In genomic region chr4:125486616-125487015, GRCm38 (mm10) we compare ENCODE assay signal across 10 mouse cellular contexts. TPM values are rescaled to one million over a fixed set of nuclear protein-coding genes. Genes with fewer than 3 reads are reported as not detected.
DNase-seq lines count a peak whose midpoint lies in the region; ATAC-seq and TF ChIP-seq lines count a peak whose summit lies in the region.
"Had no signal": no experiment of that assay in that cellular context is flagged by ENCODE, and none has a peak within 500 bp of the region (broad histone marks: within the 10 kb centered on the region; RNA-seq: fewer than 3 reads in every experiment).

No protein-coding gene starts in this region.

- WGBS in hindbrain, postnatal 0 days = 4% methylated on average over 13 of the region's 13 CpGs

- 0 out of 2 replicates have a peak, but pooled peaks have one; percentile 7 for ATAC-seq in hindbrain, postnatal 0 days
- no peak for ATAC-seq in erythroblast, adult 5-6 weeks (replicated peaks; ENCODE audit: low FRiP score, poor library complexity, severe bottlenecking)

- H3K36me3 ChIP-seq in hindbrain, postnatal 0 days (ENCODE audit: insufficient read depth, low read length) = no peaks in the 10 kb centered on the region
- H3K36me3 ChIP-seq: liver, embryonic 13.5 days had no signal

- peaks cover 15% of the 10 kb centered on the region for H3K27me3 ChIP-seq in hindbrain, postnatal 0 days (ENCODE audit: insufficient read depth, low read length)

- H3K4me2 ChIP-seq in hindbrain, postnatal 0 days (ENCODE audit: low read depth, low read length) = 0 out of 2 replicates have a peak overlapping the region, but pooled peaks have one; percentile 66
- H3K4me2 ChIP-seq: liver, embryonic 13.5 days had no signal

- H3K27ac ChIP-seq in hindbrain, postnatal 0 days = peak overlapping the region; percentile 48
- H3K27ac ChIP-seq: liver, embryonic 13.5 days had no signal

- TF ChIP-seq CTCF in hindbrain, postnatal 0 days (IDR thresholded peaks at IDR 0.05; ENCODE audit: low read depth) = peak; percentile 66

- peak overlapping the region; percentile 17; the same call in 1 of the 2 replicates for H3K9ac ChIP-seq in hindbrain, postnatal 0 days (replicated peaks; ENCODE audit: low read length)
- H3K9ac ChIP-seq: liver, embryonic 13.5 days had no signal

- H3K4me3 ChIP-seq in hindbrain, postnatal 0 days (ENCODE audit: low read length) = no peak overlapping the region
- H3K4me3 ChIP-seq: liver, embryonic 13.5 days had no signal

- peak; percentile 68 to 72 for DNase-seq in cerebellum, postnatal 10 days
- DNase-seq in cerebellum, adult 8-10 months = no peak
- DNase-seq in right cerebral cortex, postnatal 10 days (ENCODE audit: low spot score in 2 of 2) = peak; percentile 59 to 67
- no peak for DNase-seq in right cerebral cortex, postnatal 36 days (ENCODE audit: low spot score in 2 of 2)
- DNase-seq in hindbrain, postnatal 0 days (ENCODE audit: low spot score) = peak; percentile 87
- no peak for DNase-seq in kidney, adult 9 months
- DNase-seq in urinary bladder, postnatal 25 days (ENCODE audit: low spot score) = no peak
- DNase-seq: kidney, adult 18-20 months; liver, embryonic 13.5 days had no signal

- no peaks in the 10 kb centered on the region for H3K9me3 ChIP-seq in hindbrain, postnatal 0 days (ENCODE audit: low read length)
- H3K9me3 ChIP-seq: liver, embryonic 13.5 days had no signal

- peaks cover 12% of the 10 kb centered on the region; the same call in 1 of the 2 replicates for H3K4me1 ChIP-seq in hindbrain, postnatal 0 days (ENCODE audit: insufficient read depth, low read length)
- H3K4me1 ChIP-seq: liver, embryonic 13.5 days had no signal

RNA-seq across cellular contexts. Expression of gene Grik3, which starts 3.9 kb away (rescaled TPM):
- total RNA-seq in hindbrain, postnatal 0 days (2014; rRNA removed) = 30.1 and 32.0 TPM in 2 replicates
- 4.2 TPM in 2 replicates for polyA plus RNA-seq in hindbrain, postnatal 0 days (2015; fragmentation: Nextera tagmentation; extraction: Ambion mirVana)
- total RNA-seq in erythroblast, adult 5-6 weeks (2015; ENCODE audit: low replicate concordance) = 0.38 TPM in 1 of 2 replicates, not detected in the other
- not detected in 2 replicates for total RNA-seq in erythroblast, adult 5-6 weeks (2017; ENCODE audit: low replicate concordance)

Comparison
In these comparisons a context has a peak if more than half of its experiments do, and no peak if none do; other contexts are left out.
1. DNase-seq: peak in cerebellum, postnatal 10 days (2 of 2), right cerebral cortex, postnatal 10 days (2 of 2) and hindbrain, postnatal 0 days (single experiment); none in cerebellum, adult 8-10 months (single experiment), right cerebral cortex, postnatal 36 days (0 of 2), kidney, adult 9 months (single experiment) and urinary bladder, postnatal 25 days (single experiment).
2. RNA of gene Grik3, which starts 3.9 kb away (total RNA-seq): 30.1 to 32.0 TPM in hindbrain, postnatal 0 days; 0.38 TPM in erythroblast, adult 5-6 weeks; every median in the first group is over 10 times any median in the second.